Mouse (Mus musculus) MN1 (cell line): Measurements from ENCODE around the gene Exosc7.

Source experiments
- DNase-seq: peaks from one replicate; pipeline ENCODE4 v3.0.0-alpha.2; 2016; ENCODE audit warnings: low spot score

The Exosc7 gene

GRCm38 (mm10) chr9:123112805-123113521 is at the start of gene Exosc7, which contains the start of gene Zdhhc3:
Gene Exosc7 (plus strand): TSS chr9:123113215.
Gene Zdhhc3 (minus strand): TSS chr9:123113205.
- DNase-seq: peak; percentile 92

GRCm38 (mm10) chr9:123079149-123079548 is 33.9 kb upstream of the Exosc7 start:
- DNase-seq: no peak

DNA sequence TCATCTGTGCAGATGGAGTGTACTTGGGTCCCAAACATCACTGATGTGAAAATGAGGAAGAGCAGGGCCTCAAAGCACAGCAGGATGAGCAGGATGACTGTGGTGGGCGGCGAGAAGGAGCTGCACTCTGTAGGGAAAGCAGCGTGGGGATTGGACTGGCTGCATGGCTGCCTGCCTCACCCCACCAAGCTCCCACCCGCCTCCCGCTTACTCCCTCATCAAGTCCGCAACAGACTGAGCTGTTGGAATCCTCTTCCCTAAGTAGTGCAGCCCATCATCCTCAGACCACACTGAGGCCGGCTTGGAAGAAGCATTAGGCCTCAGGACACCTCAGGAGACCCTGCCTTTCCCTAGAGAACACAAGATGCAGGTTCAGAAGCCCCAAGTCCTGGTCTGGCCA is 32.7 kb upstream of the Exosc7 start:
- no peak for DNase-seq

DNA sequence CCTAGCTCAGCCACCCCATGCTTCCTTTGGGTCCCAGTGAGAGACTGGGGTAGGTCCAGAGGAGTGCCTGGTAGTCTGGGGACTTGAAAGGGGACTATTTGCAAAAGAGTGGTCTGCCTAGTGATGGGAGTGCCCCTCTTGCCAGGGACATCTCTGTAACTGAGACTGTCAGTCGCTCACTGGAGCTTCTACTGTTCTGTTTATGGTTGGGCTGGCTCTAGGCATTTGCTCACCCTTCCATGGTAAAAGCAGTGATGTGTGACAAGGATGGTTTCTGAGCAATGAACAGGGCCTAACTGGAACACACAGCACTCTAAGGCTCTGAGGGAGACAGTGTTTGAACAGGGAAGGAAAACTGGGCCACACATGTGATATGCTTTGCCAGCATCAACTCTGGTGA is 32.2 kb upstream of the Exosc7 start:
- DNase-seq: no peak

DNA sequence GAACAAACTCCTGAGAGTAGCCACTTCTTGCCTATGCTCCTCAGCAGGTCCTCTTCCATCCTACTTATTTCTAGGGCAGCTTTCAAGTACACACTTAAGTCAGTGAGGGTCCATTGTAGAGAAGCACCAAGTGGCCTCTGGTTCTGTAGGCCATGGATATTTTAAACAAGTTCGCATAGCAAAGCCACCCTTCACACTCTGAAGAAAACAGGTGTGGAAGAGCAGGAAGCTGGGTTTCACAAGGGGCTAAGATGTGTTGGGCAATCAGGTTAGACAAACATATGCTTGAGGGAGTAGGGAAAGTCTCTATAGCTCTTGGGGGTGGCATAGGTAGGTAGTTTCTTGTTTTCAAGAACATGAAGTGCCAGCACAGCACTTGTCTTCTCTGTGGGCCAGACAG is 27.6 kb upstream of the Exosc7 start:
- DNase-seq: no peak

DNA sequence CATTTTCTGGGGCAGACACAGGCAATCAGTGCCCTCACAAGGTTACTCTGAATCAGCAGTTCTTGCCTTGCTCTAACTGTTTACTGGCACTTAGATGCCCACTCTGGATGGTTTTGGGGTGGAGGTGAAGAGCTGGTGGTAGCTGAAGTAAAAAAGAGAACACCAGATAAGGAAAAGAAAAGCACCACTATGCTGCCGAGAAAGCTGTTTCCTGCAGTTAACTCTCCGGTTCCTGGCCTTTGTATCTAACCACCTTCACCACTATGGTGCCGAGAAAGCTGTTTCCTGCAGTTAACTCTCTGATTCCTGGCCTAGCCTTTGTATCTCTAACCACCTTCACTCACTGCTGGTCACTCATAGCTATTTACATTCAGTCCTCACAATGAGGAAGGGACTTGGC is 25.5 kb upstream of the Exosc7 start:
- DNase-seq: no peak

DNA sequence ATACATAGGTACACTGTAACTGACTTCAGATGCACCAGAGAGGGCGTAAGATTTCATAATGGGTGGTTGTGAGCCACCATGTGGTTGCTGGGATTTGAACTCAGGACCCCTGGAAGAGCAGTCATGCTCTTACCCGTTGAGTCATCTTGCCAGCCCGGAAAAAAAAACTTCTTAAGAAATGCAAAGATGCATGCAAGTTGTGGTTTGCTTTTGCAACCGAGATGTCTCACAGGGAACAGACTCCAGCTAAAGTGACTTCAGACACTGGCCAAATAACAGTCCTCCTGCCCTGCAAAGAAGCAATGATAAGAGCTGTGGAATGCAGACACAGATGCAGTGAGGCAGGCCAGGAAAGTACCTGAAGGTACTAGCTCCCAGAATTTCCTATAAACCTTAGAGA is 22.2 kb upstream of the Exosc7 start:
- DNase-seq: no peak

- no peak for DNase-seq
These were observed 13.2 kb upstream of the Exosc7 start for GRCm38 (mm10) chr9:123099631-123100455.

- DNase-seq: no peak
These were observed 9.6 kb upstream of the Exosc7 start for GRCm38 (mm10) chr9:123103425-123103824.

DNA sequence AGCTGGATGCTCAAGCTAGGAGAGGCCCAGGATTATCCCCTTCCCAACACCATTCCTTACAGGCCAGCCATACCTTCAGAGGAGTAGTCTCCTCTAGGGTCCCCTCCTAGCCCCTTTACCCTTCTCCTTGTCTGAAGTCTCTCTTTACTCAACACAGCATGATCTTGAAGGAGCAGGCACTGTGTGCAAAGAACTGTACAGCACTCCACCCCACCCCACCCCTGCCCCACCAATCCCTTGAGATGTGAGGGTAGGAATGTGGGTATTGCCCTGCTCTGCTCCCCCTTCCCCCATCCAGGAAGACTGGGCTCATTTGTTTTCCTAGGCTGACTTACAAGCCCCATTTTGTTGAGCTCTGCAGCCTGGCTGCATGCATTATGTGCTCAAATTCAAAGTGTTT is 8.7 kb upstream of the Exosc7 start:
- DNase-seq: no peak

GRCm38 (mm10) chr9:123107186-123107585 is 5.8 kb upstream of the Exosc7 start:
- peak; percentile 74 for DNase-seq

- DNase-seq: no peak
These were observed 3.8 kb upstream of the Exosc7 start for GRCm38 (mm10) chr9:123109188-123109587.

DNA sequence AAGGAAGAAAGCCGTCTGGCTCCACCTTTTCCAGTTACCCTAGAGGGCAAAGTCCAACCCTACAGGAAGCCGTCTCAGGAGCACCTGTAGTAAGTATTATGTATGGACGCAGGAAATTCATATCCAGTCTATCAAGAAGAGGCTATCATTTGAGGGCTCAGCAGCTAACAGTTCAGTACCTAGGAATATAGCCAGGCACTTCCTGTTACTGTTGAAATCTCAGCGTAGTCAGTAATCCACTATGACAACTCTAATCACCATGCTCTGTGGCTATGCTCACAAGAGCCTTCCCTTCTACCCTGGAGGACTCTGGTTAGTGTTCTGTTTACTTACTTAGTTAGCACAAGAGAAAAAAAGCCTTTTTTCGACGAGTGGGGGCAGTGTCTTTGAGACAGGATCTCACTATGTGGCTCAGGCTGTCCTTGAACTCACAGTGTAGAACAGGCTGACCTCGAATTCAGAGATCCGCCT is 1.2 kb upstream of the Exosc7 start:
- peak; percentile 23 for DNase-seq

DNA sequence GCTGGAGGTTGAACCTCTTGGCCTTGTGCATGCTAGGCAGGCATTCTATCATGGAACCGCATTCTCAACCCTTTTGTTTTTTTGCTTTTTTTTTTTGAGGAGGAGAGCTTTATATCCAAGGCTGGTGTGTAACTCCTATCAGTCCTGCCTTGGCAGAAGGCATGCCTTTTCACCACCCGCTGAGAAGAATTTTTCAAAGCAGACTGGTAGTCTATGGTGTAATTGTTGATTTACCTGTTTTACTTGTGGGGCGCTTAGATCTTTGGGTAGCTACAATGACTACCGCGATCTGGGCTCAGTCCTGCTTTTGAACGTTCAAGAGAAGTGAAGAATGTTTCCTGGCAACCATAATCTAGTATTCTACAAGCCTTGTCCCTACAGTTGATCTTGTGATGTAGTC is 916 bp downstream of the Exosc7 start:
- DNase-seq: no peak

DNA sequence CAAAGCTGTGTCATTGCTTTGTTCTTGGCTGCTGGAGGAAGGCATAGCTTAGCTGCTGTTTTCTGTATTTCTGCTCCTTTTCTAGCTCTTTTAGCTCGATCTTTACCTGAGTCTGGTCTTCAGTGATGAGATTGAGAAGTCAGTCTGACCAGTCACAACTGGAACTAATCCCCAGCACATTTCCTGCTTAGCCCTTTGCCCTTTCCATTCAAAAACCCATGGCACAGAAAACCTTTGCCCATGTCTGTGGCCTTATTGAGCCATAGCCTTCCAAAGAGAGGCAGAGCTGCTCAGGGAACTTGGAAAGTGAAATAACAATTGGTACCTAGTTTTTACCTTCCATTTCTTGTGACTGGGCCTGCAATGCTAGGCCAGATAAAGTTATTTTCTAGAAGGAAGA is 2.6 kb downstream of the Exosc7 start:
- DNase-seq: no peak

DNA sequence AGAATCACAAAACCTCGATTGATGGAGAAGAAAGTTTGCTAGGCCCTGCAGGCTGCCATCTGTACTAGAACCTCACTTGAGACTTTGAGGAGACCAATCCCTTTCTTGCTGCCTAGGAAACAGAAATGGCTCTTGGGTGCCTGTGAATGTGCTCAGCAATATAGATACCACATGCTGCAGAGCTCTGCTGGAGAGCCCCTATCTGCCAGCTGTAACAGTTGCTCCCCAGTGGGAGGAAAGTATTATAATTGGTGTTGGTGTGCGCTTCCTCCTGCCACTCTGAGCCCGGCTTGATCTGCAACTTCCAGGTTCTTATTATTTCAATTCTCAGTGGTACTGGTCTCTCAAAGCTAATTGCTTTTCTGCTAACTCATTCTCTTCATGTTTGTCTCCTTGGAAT is 10.0 kb downstream of the Exosc7 start:
- DNase-seq: no peak

GRCm38 (mm10) chr9:123123571-123124412 is 10.8 kb downstream of the Exosc7 start:
- DNase-seq: peak; percentile 31

- DNase-seq: no peak
These were observed 11.5 kb downstream of the Exosc7 start for GRCm38 (mm10) chr9:123124413-123124981.

DNA sequence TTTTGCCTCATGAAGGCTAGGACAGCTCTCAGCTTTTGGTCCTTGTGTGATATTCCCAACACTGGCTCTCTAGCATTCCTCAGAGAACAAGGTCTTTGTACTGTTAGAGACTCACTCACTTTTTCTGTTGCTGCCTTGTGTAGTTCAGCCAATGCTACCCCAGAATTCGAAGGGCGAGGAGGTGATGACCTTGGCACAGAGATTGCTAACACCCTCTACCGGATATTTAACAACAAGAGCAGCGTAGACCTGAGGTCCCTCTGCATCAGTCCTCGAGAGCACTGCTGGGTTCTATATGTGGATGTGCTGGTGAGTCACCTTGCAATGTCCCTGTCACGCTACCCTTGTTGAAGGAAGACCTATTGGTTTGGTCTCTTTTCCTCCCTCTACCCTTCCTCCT is 14.6 kb downstream of the Exosc7 start:
- no peak for DNase-seq

DNA sequence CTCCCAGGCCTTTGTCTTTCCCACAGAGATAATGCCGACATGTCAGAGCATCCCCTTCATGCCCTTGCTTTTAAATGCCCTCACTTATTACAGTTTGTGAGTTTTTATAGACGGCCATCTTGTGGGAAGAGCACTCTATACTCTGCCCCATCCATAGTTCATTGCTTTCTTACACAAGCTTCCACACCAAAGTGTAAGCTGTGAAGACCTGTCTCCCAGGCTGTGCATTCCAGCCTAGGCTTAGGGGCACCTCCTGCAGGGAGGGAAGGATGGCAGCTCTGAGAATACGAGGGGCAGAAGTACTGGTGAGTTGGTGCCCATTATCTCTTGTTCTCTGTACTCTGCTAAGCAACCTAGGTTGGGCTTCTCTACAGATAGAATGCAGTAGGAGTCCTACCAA is 20.0 kb downstream of the Exosc7 start:
- no peak for DNase-seq

DNA sequence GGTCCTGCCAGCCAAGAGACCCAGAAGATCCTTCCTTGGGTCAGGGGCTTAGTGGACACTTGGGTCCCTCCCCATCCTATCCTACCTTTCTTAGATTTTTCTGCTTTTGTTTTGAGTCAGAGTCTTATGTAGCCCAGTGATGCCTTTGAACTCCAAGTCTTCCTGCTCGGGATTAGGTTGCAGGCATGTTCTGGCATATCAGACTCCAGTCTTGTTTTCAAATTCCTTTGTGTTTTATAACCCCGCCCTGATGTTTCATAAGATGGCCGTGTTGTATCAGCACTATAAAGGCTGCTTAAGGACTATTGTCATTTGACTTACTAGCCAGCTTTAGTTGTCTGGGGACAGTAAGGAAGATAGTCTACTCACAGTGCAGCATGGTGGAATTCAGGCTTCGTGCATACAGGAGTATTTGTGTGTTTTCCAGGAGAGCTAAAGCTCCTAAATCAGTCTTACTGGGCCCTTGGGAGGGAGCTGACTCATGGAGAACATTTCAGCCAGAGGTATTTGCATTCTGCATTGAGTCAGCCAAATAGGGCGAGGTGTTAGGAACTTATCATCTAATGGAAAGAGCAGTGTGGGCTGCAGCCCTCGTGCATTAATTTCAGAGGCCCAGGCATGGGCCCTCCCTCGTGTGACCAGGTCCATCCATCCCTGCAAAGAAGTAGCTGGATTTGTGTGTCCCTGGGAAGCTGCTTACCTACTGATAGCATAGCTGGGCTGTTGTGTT is 24.1 kb downstream of the Exosc7 start:
- DNase-seq: peak; percentile 16
